Mouse (Mus musculus) hindbrain, embryonic 13.5 days (tissue): ENCODE results near the gene Fut7. TPM values are rescaled to one million over a fixed set of nuclear protein-coding genes. Genes with fewer than 3 reads are reported as not detected.
A peak's percentile ranks its signal among the peaks of the same experiment; 100 is the strongest.

ENCODE experiments used
- ATAC-seq: fragments of 200-750 bp; cut with Nextera tagmentation; 2 replicates; pipeline ENCODE4 v1.8.0; 2017; ENCODE audit warnings: moderate TSS enrichment; ENCODE audit not compliant: low FRiP score
- H3K27ac ChIP-seq: fragments of 300-500 bp; sonication (generic); 2 replicates; pipeline ENCODE4 v1.5.1; 2015; ENCODE audit warnings: inconsistent platforms, mild to moderate bottlenecking, moderate library complexity
- H3K27me3 ChIP-seq: fragments of 300-500 bp; sonication (generic); 2 replicates; pipeline ENCODE4 v1.6.1; 2015; ENCODE audit warnings: mild to moderate bottlenecking, inconsistent platforms
- H3K36me3 ChIP-seq: fragments of 300-500 bp; sonication (generic); 2 replicates; pipeline ENCODE4 v1.6.1; 2015; ENCODE audit warnings: mild to moderate bottlenecking, inconsistent platforms
- H3K4me1 ChIP-seq: fragments of 300-500 bp; sonication (generic); replicated peaks from 2 replicates; pipeline ENCODE4 v1.6.1; 2015; ENCODE audit warnings: inconsistent platforms
- H3K4me2 ChIP-seq: fragments of 300-500 bp; sonication (generic); 2 replicates; pipeline ENCODE4 v1.6.1; 2015; ENCODE audit warnings: inconsistent platforms, mild to moderate bottlenecking, moderate library complexity
- H3K4me3 ChIP-seq: fragments of 300-500 bp; sonication (generic); 2 replicates; pipeline ENCODE4 v1.5.1; 2015; ENCODE audit warnings: mild to moderate bottlenecking, inconsistent platforms
- H3K9ac ChIP-seq: fragments of 300-500 bp; sonication (generic); 2 replicates; pipeline ENCODE4 v1.6.1; 2015; ENCODE audit warnings: mild to moderate bottlenecking, inconsistent platforms
- H3K9me3 ChIP-seq: fragments of 300-500 bp; sonication (generic); 2 replicates; pipeline ENCODE4 v1.6.1; 2016; ENCODE audit warnings: inconsistent platforms
- WGBS: fragments of 180-500 bp; shearing (Covaris S2); methylation state at CpG from one replicate; pipeline ENCODE4 v1.1.7; 2015; 5-methylcytosine and 5-hydroxymethylcytosine counted together
- microRNA-seq: library from miRNA; unstranded; fragments of <30 nt; microRNA quantifications from one replicate; pipeline ENCODE4, GENCODE M21; 2016
- polyA plus RNA-seq: library from polyadenylated mRNA; unstranded; fragments of >200 nt; fragmentation: Nextera tagmentation; extraction: Ambion mirVana; gene quantifications from 2 replicates; pipeline ENCODE4 v1.2.1, GENCODE M21; 2015

Fut7 gene
- polyA plus RNA-seq, 1 experiment from 2014 or later = 0.19 TPM

- no peak overlapping the region for H3K4me3 ChIP-seq
- ATAC-seq = no peak
- no peaks in the 10 kb centered on the region for H3K36me3 ChIP-seq
- no peaks in the 10 kb centered on the region for H3K9me3 ChIP-seq
- no peaks in the 10 kb centered on the region for H3K27me3 ChIP-seq
- H3K4me2 ChIP-seq = no peak overlapping the region
- H3K27ac ChIP-seq = no peak overlapping the region
- H3K9ac ChIP-seq = no peak overlapping the region
- peaks cover 27% of the 10 kb centered on the region for H3K4me1 ChIP-seq
- 78% methylated on average over 14 of the region's 14 CpGs for WGBS
Measured at GRCm38 (mm10) chr2:25467606-25468303, 44.7 kb downstream of the Fut7 start.

- H3K9ac ChIP-seq = no peak overlapping the region
- peaks cover 27% of the 10 kb centered on the region for H3K4me1 ChIP-seq
- H3K4me2 ChIP-seq = no peak overlapping the region
- H3K36me3 ChIP-seq = no peaks in the 10 kb centered on the region
- H3K4me3 ChIP-seq = no peak overlapping the region
- no peaks in the 10 kb centered on the region for H3K27me3 ChIP-seq
- peak overlapping the region; percentile 73 for H3K27ac ChIP-seq
- ATAC-seq = peak; percentile 76
- H3K9me3 ChIP-seq = no peaks in the 10 kb centered on the region
- WGBS = 75% methylated on average over 10 of the region's 10 CpGs
Measured at GRCm38 (mm10) chr2:25468962-25469915, 46.2 kb downstream of the Fut7 start.

- H3K4me2 ChIP-seq = no peak within 1 kb of the TSS
- H3K4me1 ChIP-seq = peaks cover 27% of the 10 kb centered on the region
- H3K27me3 ChIP-seq = 0 out of 2 replicates have a peak, but pooled peaks cover 2% of the 10 kb centered on the region
- H3K4me3 ChIP-seq = no peak within 1 kb of the TSS
- no peaks in the 10 kb centered on the region for H3K36me3 ChIP-seq
- no peak within 1 kb of the TSS for H3K9ac ChIP-seq
- no peak for ATAC-seq
- 61% methylated on average over 6 of the region's 6 CpGs for WGBS
- H3K9me3 ChIP-seq = no peaks in the 10 kb centered on the region
- peak within 1 kb of the TSS; percentile 73 for H3K27ac ChIP-seq
Measured at GRCm38 (mm10) chr2:25469969-25470368, 46.9 kb downstream of the Fut7 start, which contains the start of gene Ptgds. Gene Ptgds (minus strand): TSS chr2:25470046.

GRCm38 (mm10) chr2:25472550-25472949 lies 49.5 kb downstream of the Fut7 start:
- 83% methylated on average over 2 of the region's 2 CpGs for WGBS
- Histone ChIP-seq H3K4me2 (no peak overlapping the region), H3K27me3 (0 out of 2 replicates have a peak, but pooled peaks cover 3% of the 10 kb centered on the region), H3K36me3 (no peaks in the 10 kb centered on the region), H3K27ac (no peak overlapping the region), H3K9ac (no peak overlapping the region), H3K4me1 (peaks cover 20% of the 10 kb centered on the region), H3K9me3 (no peaks in the 10 kb centered on the region), H3K4me3 (no peak overlapping the region)
- no peak for ATAC-seq

Small RNA genes within 50 kb of the gene (microRNA-seq; reads per million reads assigned to microRNA genes)
- not detected for gene Mir3087

Other genes with a start within 250 kb of the Fut7 start
- gene Nrarp, start 242.5 kb upstream of the Fut7 start, polyA plus RNA-seq = 21.4 and 24.6 TPM in 2 replicates
- gene Tor4a, start 226.4 kb upstream of the Fut7 start, polyA plus RNA-seq = 1.6 and 1.9 TPM in 2 replicates
- 98.3 and 104 TPM in 2 replicates for gene Nelfb, start 211.8 kb upstream of the Fut7 start, polyA plus RNA-seq
- gene Stpg3, start 208.6 kb upstream of the Fut7 start, polyA plus RNA-seq = not detected in 2 replicates
- gene Fam166a, start 204.5 kb upstream of the Fut7 start, polyA plus RNA-seq = 0.40 and 1.3 TPM in 2 replicates
- gene Tubb4b, start 198.6 kb upstream of the Fut7 start, polyA plus RNA-seq = 349 and 363 TPM in 2 replicates
- not detected in 2 replicates for gene Slc34a3, start 188.9 kb upstream of the Fut7 start, polyA plus RNA-seq
- gene Rnf224, start 186.5 kb upstream of the Fut7 start, polyA plus RNA-seq = not detected in 2 replicates
- 90.3 and 92.4 TPM in 2 replicates for gene Rnf208, start 181.0 kb upstream of the Fut7 start, polyA plus RNA-seq
- 0.26 TPM in 1 of 2 replicates, not detected in the other for gene Cysrt1, start 180.8 kb upstream of the Fut7 start, polyA plus RNA-seq
- gene AL732309.1, start 176.4 kb upstream of the Fut7 start, polyA plus RNA-seq = 5.1 and 6.2 TPM in 2 replicates
- 18.6 and 20.9 TPM in 2 replicates for gene Tmem203, start 167.8 kb upstream of the Fut7 start, polyA plus RNA-seq
- 16.2 and 17.6 TPM in 2 replicates for gene Tprn, start 160.6 kb upstream of the Fut7 start, polyA plus RNA-seq
- 189 and 199 TPM in 2 replicates for gene Ssna1, start 150.8 kb upstream of the Fut7 start, polyA plus RNA-seq
- gene Anapc2, start 150.8 kb upstream of the Fut7 start, polyA plus RNA-seq = 143 TPM in 2 replicates
- gene Tmem210, start 135.1 kb upstream of the Fut7 start, polyA plus RNA-seq = not detected in 2 replicates
- 0.22 TPM in 1 of 2 replicates, not detected in the other for gene Lrrc26, start 133.4 kb upstream of the Fut7 start, polyA plus RNA-seq
- gene Grin1, start 104.1 kb upstream of the Fut7 start, polyA plus RNA-seq = 22.5 and 24.5 TPM in 2 replicates
- 50.0 and 59.8 TPM in 2 replicates for gene Man1b1, start 90.9 kb upstream of the Fut7 start, polyA plus RNA-seq
- 22.8 and 23.0 TPM in 2 replicates for gene Dpp7, start 66.9 kb upstream of the Fut7 start, polyA plus RNA-seq
- gene Uap1l1, start 57.6 kb upstream of the Fut7 start, polyA plus RNA-seq = 5.2 and 6.2 TPM in 2 replicates
- gene Sapcd2, start 50.9 kb upstream of the Fut7 start, polyA plus RNA-seq = 9.6 and 16.5 TPM in 2 replicates
- 2.6 and 3.6 TPM in 2 replicates for gene Entpd2, start 27.4 kb upstream of the Fut7 start, polyA plus RNA-seq
- gene Npdc1, start 23.9 kb upstream of the Fut7 start, polyA plus RNA-seq = 411 and 423 TPM in 2 replicates
- gene Abca2, start 5.4 kb downstream of the Fut7 start, polyA plus RNA-seq = 10.0 and 11.6 TPM in 2 replicates
- 3.4 and 3.7 TPM in 2 replicates for gene Clic3, start 33.6 kb downstream of the Fut7 start, polyA plus RNA-seq
- gene Paxx, start 37.8 kb downstream of the Fut7 start, polyA plus RNA-seq = 91.6 and 98.8 TPM in 2 replicates
- 50.3 and 50.5 TPM in 2 replicates for gene Ptgds, start 46.8 kb downstream of the Fut7 start, polyA plus RNA-seq
- not detected in 2 replicates for gene Lcn12, start 70.6 kb downstream of the Fut7 start, polyA plus RNA-seq
- gene Fbxw5, start 77.5 kb downstream of the Fut7 start, polyA plus RNA-seq = 119 and 125 TPM in 2 replicates
- 5.4 and 5.5 TPM in 2 replicates for gene C8g, start 78.5 kb downstream of the Fut7 start, polyA plus RNA-seq
- 21.1 and 21.2 TPM in 2 replicates for gene Traf2, start 123.7 kb downstream of the Fut7 start, polyA plus RNA-seq
- 409 and 436 TPM in 2 replicates for gene Edf1, start 134.6 kb downstream of the Fut7 start, polyA plus RNA-seq
- 2.3 and 2.6 TPM in 2 replicates for gene Mamdc4, start 151.6 kb downstream of the Fut7 start, polyA plus RNA-seq
- 179 and 182 TPM in 2 replicates for gene Phpt1, start 152.0 kb downstream of the Fut7 start, polyA plus RNA-seq
- 8.1 and 8.2 TPM in 2 replicates for gene Ajm1, start 158.5 kb downstream of the Fut7 start, polyA plus RNA-seq
- gene Rabl6, start 185.3 kb downstream of the Fut7 start, polyA plus RNA-seq = 67.9 and 75.5 TPM in 2 replicates
- gene Ccdc183, start 194.4 kb downstream of the Fut7 start, polyA plus RNA-seq = 0.21 and 0.25 TPM in 2 replicates
- 35.0 and 42.2 TPM in 2 replicates for gene Tmem141, start 198.7 kb downstream of the Fut7 start, polyA plus RNA-seq
- 2.5 and 3.3 TPM in 2 replicates for gene Fcna, start 204.8 kb downstream of the Fut7 start, polyA plus RNA-seq
- not detected in 2 replicates for gene Lcn8, start 229.9 kb downstream of the Fut7 start, polyA plus RNA-seq
- gene Lcn5, start 234.7 kb downstream of the Fut7 start, polyA plus RNA-seq = not detected in 2 replicates